Mouse (Mus musculus) heart, postnatal 0 days (tissue): ENCODE measurements at regions not wholly inside any gene's neighbourhood (a gene's known extent, or its start where the extent isn't known, plus 50 kb on each side); places are given as distances from the start of the nearest gene placed in this dataset.

Experiments
- CTCF ChIP-seq: IDR thresholded peaks from 2 replicates; pipeline ENCODE4 v1.5.1; 2016; ENCODE audit warnings: antibody characterized with exemption, control low read depth, low read depth
- EP300 ChIP-seq: IDR thresholded peaks from 2 replicates; pipeline ENCODE4 v1.6.1; 2016; ENCODE audit warnings: antibody characterized with exemption, low read depth

- TF ChIP-seq EP300 (no peak), CTCF (no peak)
Measured at GRCm38 (mm10) chr13:5202736-5203135, 593.8 kb upstream of the Akr1e1 start.
